Mouse (Mus musculus): ENCODE measurements around the gene Arhgap44. TPM values are rescaled to one million over a fixed set of nuclear protein-coding genes. Genes with fewer than 3 reads are reported as not detected.
A peak's percentile ranks its signal among the peaks of the same experiment; 100 is the strongest.

Arhgap44 gene
- 10 to 100 TPM in 1 of 2 experiments, 1 to 10 TPM in 1; 6.8 to 15.5 TPM for total RNA-seq (2021)
- 4.8 and 5.0 TPM in 2 replicates for polyA plus RNA-seq (2012; rRNA removed)
- long read RNA-seq, full-length matches to known transcripts: 4 of 5 reads
- long read RNA-seq, partial matches to known transcripts: 1 of 5 reads
- long read RNA-seq, other reads (novel, unspliced or antisense): 0 of 5 reads

DNA sequence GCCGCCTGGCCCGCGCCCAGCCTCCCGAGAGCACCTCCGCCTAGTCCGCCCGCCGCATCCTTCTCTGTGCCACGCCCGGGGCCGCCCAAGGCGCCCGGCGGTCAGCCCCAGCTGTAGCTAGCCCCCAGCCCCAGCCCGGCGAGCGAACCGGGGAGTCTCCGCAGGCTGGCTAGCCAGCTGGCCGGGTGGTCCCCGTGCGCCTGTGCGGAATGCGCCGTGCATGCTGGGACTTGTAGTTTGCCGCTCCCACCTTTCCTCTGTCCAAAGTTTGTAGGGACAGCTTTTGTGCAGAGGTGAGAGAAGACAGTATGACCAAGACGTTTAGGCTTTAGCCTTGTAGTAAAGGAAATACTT, at the start of gene Arhgap44:
Gene Arhgap44, minus strand, starts transcription at position 195 of the 354 bp plus-strand sequence.
- peak; percentile 78 for DNase-seq

DNA sequence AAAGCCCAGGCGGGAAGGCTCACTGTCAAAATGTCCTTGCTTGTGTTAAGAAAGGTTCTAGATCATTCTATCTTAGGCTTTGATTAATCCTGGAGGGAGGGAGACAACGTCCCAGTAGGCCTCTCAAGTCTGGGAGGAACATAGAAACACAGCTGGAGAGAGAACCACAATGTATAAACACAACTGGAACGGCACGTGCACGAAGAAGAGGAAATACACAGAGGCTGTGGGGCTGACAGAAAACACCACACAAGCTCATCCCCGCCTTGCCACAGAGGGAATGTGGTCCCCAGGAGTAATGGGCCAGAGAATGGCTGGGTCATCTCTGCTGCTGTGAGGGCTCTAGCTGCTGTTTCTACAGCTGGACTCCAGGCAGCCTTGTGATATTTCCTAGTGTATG, 48.9 kb upstream of the Arhgap44 start:
- DNase-seq: no peak

DNA sequence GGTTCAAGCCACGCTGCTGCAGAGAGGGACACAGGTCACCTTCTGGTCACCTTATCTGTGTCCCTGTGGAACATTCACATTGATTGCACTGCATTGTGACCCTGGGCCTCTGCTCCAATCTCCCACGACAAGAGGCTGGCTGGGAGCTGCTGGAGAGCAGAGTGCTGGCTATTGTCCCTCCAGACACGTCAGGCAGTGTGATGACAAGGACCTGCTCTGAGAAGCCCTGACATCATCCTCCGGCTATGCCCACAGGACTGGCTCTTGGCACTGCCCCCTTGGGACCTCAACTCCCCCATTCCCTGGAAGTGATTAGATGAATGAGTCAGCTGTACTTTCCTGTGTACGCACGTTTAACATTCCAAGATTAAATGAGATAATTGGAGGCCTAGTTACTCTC, 46.7 kb upstream of the Arhgap44 start:
- peak; percentile 35 for DNase-seq

DNA sequence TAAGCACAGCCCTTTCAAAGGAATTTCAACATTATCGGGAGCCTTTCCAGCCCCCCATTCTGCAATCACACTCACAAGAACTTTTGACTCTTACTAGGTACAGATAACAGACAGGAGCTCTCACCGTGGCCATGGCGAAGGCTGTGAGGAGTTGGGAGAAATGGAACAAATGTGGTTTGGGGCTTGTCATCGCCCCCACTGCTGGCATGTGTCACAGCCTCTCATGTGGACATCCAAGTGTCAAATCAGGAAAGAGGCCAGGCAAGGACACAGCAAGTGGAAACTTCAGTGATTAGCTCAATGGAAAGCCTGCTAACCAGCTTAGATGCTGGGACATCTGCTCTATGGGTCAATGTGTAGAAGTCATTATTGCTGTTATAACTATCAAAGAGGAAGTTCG, 42.5 kb upstream of the Arhgap44 start:
- no peak for DNase-seq

DNA sequence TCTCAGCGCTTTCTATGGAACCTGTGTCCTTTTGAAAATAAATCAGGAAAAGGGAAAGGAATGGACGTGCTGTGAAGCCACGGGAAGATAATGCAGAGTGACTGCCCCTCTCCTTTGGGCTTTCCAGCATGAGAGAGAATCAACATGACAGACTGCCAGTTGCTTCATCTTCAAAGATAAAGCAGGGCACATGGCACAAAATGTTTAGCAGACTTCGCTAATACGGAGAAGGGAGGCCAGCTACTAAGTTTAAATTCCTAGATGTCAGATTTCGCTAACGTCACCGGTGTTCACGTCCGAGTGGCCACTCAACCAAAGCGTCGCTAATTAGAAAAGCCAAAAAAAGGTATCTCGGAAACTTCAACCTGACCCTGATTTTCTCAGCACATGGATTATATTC, 41.9 kb upstream of the Arhgap44 start:
- no peak for DNase-seq

DNA sequence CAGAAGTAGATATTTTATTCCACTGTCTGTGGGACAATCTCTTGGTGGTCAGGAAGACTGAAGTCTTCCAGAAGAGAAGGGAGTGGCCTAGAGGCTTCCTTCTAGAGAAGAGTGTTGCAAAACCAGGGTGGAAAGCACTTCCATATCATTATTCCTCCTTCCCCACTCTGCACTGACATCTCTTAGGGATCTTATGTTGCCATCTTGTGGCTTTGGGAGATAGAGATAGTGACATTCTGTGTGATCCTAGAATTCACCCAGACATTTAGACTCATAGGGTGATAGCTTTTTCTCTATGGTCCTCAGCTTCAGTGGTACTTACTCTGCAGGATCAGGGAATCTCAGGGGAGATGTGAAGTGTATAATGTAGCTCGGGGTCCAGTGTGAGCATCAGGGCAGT, 40.3 kb upstream of the Arhgap44 start:
- DNase-seq: no peak

DNA sequence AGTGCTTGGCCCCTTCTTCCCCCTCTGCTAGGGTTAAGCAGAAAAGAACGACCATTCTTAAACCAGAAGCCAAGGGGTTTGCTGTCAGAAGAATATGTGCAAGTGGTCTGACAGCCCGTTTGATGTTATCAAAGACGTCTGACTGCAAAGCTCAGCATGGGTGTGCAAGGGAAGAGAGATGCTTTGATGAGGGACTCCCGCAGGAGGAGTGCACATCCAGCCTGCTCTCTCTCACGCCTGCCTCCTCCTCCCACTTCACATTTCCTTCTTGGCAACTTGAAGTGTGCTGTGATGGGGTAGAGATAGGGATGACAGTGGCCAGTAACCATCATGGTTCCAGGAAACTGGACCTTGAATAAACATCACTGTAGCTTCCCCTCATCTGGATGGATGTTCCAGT, 39.5 kb upstream of the Arhgap44 start:
- no peak for DNase-seq

DNA sequence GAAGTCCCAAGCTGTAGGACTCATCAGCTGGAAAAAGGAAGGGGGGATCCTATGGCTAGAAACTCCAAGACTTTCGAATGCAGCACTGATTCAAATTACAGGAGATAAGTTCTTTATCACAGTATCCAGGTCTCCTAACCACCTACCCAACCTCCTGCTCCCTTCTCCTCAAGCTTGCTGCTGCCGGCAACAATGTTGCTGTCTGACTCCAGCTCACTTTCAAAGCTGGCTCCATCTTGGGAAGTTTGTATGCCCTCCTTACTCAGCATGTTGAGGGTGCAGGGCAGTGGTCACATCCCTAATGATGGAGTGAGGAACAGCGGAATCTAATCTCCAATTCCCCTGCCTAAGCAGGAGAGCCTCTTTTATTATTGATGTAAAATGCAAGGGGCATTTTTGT, 35.3 kb upstream of the Arhgap44 start:
- DNase-seq: no peak

DNA sequence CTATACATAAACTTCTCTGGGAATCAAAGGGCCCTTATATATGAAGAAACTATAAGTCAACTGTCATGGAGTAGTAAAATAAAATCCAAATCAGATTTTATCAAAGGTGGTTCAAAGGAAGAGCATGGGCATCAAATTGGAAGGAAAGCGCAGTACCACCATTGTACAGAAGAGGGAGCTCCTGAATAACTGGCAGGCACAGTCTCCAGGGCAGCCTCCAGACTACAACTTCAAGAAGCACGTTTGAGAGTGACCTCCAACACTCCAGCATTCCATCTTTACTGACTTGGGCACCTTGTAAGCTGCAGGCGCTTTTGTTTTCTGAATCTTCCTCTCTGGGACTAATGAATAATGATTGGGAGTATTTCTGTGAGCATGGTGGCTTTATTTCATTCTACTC, 34.5 kb upstream of the Arhgap44 start:
- peak; percentile 61 for DNase-seq

DNA sequence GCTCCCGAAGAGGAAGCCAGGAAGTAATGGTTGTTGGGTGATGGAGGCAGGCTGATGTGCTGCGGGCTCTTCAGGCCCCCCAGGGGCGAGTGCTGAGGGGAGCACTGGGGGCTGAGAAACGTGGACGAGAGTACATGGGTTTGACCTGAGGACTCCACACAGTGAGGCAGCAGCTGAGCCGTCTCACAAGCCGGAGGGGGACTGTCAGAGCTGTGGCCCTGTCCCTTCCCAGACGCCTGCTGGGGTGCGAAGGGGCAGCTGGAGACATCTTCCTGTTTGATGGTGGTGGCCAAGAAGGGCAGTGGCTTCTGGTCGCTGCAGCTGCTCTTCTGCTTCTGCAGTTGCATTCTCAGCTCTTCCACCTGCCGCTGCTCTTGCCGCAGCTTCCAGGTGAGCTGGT, 24.2 kb upstream of the Arhgap44 start:
- no peak for DNase-seq

DNA sequence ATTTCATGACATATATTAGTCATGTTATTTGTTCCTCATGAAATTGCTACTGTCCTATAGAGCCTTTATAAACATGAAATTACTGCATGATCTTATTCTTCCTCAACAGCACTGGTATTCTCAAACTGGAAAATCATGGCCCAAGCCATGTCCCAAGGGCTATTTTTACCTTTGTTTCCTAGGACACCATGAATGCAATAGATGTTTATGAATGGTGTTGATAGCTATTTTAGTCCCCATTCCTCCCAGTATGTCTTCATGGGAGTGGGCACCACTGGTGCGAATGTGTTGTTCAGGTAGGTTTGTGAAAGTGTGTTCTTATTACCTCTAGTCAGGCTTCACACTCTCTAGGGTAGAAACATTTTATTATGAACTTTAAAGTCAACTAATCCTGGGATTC, 22.4 kb upstream of the Arhgap44 start:
- no peak for DNase-seq

DNA sequence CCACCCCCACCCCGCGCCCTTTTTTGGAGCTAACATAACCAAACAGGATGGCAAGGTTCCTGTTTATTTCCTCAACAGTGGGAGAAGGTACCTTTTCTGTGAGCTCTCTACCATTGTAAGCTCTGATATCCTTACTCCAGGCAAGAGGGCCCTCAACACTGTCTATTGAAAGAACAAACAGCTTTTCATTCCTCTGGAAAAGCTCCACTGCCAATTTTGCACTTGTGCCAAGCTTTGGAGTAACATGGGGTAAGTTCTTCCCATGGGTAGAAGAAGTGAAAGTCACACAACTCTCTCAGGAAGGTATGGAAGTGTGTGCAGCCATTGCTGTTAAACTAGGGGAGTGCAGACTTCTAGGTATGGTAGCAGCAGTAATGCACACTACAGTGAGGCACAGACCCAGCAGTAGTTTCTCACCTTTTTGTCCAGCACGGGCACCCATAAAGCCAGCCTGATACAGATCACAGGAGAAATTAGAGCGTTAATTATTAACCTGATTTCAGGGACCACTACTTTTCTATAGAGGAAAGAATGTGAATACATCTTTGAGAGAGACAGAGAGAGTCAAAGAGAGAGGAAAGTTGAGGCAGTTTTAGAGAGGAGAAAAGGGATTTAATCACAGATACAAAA, 7.5 kb upstream of the Arhgap44 start:
- DNase-seq: no peak

DNA sequence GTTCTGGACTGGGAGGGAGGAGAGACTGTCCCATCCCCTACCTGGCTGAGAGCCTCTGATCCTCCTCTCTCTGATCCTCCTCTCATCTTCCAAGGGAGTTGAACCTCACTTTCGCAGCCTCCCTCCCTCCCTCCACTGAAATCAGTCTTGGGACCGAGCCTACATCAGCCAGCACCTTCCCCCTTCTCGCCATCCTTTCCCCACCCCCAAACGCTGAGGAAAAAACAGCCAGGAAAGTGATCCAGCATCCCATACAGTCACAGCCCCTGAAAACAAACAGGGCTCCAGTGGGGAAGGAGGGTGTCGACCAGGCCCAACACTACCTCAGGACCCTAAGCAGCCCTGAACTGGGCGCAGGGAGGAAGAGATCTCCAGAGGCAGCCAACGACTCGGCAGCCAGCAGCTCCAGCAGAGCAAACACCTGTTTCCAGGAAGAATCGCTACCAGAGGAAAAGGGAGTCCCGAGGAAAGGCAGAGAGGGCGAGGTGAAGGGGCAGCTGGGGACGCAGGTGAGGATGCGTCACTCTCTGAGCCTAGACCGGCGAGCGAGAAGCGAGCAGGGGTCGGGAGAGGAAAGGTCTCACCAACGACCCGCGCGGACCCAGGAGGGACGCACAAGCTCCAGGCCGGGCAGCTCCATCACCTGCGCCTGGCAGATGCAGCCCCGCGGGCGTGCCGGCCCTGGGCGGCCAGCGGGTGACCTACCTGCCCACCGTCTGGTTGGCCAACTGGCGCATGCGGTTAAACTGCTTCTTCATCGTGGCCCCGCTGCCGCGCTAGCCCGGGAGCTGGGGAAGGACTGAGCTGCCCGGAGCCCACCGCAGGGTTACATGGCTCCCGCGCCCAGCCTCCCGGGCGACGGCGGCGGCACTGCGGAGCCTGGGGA, 637 bp downstream of the Arhgap44 start:
- DNase-seq: peak; percentile 5

DNA sequence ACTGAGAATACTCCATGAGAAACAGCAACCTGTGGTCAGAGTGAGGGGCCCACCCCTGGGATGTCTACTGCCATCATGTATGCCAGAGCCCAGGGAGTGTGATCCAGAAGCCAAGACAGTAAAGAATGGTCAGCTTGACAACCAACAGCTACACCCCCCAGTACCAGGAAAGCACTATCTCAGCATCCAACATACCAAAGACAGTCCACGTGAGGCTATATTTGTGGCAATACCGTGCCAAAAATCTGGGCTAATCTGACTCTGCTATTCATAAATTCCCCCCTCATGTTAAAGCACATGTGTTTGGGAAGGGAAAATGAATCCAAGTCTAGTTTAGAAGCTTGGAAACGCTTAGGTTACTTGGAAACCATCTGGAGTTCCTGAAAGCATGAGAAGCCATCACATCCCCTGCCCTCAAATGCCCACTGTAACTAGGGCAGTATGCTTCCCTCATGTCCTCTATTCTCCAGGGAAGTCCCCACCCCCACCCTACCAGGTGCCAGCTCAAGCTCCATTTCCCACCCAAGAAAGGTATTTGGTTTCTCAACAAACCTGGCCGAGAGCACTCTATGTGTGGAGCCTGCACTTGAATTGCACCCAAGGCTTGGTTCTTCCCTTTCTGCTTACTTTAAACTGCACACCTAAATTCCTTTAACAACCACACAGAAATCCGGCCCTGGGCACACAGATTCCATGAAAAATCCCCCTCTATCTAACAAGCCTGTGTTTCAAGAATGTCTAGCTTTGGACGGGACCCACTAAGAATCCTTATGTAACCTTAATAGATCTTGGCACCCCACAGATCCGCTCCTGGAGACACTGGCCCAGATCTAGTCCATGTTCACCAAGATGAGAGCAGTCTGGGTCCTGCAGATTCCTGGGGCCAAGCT, 1.5 kb downstream of the Arhgap44 start:
- no peak for DNase-seq

DNA sequence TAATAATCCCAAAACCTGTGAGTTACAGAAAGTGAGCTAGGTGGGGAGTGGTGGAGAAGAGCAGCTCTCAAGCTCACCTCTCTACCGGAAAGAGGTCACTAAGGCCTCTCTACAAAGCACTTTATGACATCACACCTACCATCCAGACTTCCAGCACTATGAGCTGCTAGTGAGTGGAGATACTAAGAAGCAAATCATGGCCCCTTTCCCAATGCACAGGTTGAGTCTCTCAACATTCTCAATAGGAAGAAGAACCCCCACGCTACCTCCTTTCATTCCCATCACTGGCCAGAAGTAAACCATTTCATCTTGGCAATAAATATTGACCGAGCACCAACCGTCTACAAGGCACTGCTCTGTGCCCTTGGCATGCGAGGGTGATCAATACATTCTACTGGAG, 3.0 kb downstream of the Arhgap44 start, which contains the start of gene 1700086D15Rik:
Gene 1700086D15Rik, minus strand, starts transcription at position 101 of the 400 bp plus-strand sequence.
- no peak for DNase-seq

DNA sequence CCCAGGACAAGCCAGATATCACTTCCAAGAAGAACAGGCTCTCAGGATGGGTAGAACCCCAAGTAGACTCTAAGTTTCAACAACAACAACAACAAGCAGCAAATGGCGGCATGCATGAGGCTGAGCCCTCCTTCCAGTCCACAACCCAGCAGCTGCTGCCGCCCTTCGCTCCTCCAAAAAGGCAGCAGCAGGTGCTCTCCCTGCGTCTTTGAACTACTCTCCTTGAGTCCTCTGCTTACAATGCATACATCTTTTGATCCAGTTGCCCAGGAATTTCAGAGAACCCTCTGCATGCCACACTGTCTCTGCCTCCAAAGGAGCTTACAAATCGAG, 4.1 kb downstream of the Arhgap44 start:
- no peak for DNase-seq

DNA sequence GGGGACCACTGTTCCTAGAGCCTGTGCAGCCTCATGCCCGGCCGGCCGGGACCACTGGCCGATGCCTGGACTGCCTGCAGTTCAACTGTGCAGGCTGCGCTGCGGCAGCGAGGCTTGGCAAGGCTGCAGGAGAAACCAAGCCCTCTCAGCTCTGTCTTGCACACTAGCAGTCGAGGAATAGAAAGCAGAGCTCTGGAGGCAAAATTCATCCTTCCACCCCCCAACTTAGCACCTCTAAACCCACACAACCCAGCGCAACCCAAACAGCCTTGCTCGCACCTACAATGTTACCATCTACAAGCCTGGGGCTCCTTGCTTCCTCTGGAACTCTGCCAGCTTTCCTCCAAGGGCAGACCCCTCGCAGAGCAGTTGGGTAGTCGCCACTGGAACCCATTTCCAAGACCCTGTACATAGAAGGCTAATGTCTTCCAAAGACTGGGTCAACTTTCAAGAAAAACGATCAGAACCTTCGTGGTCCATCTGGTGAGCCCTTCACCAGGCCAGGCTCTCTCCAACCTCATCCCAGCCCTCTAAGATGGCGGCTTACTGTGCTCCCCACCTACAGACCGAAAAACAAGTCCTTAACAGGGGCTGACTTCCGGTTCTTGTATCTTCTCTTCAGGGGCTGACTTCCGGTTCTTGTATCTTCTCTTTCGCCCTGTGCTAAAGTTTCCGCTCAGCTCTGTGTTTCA, 4.6 kb downstream of the Arhgap44 start:
- DNase-seq: no peak

DNA sequence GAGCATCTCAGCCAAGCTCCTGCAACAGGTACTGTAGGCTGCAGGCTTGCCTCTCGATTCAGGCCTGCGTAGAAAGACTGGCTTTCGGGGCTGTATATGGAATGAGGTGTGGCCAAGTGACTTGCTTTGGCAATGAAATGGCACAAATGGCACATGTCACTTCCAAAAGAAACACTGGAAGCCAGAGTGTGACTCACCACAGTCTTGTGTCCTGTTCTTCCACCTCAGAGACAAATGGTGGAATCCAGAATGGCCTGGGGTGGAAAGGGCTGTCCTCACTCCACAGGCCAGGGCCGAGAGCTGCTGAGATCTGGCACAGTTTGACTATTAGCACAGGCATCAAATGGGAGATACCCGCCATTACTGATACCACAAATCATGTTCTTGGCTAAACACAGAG, 9.8 kb downstream of the Arhgap44 start:
- no peak for DNase-seq

DNA sequence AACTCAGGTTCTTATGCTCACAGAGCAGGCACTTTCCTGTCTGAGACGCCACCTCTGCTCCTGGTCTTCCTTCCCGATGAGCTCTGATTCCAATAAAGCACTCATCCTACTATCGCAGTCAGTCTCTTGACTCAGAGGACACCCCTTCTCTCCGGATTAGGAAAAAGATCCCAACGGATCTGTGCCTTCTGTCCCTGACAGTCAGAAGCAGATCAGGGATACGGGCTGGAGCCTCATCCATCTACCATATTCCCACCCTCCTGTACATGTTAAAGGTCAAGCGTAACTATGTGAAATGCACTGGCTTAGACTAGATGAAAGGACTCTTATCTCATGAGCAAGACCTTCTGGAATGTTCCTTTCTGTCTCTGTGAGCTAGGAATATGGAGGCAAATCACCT, 14.3 kb downstream of the Arhgap44 start:
- DNase-seq: no peak

DNA sequence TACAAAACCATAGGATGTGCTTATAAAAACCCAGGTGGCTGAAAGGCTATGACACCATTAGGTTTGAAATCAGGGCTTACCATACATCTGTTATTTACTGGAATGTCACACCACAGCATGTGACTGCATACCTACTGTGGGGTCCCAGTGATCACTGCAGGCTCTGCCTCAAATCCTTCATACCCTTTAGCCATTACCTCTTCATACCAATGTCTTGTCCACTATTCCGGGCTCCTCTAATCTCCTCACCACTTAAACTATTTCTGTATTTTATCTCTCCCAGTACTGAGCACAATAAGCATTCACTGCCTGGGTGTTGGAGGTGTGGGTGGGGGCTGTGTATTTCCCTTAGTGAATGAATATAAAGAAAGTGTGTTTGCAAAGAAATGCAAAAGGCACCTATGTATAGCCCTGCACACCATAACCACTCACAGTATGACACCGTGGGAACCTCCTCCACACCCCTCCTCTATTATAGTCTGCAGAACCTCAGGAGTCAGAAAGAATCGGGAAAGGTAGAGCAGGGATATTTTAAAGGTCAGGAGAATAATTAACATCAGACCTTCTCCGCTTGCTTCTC, 19.8 kb downstream of the Arhgap44 start:
- DNase-seq: no peak

DNA sequence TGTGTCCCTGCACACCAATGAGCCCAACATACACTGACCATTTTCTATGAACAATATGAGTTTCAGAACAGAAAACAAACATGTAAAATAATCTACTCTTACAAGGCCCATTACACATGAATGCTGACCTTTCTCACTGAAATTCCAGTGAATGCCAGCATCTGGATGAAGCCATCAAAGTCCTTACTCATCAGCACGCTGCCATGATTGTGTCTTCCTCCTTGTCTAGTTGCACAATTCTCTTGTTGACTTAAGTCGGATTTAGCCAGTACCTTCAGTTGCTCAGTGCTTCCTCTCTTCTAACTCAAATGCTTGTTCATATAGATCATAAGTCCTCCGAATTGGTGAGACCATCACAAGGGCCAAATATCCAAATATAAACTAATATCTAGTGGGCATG, 23.7 kb downstream of the Arhgap44 start:
- DNase-seq: no peak
